Mouse (Mus musculus): Measurements from ENCODE around the gene Amz1. TPM values are rescaled to one million over a fixed set of nuclear protein-coding genes. Genes with fewer than 3 reads are reported as not detected.

The Amz1 gene
- 0.74 and 1.4 TPM in 2 replicates for polyA plus RNA-seq (2016; fragmentation: Nextera tagmentation; extraction: Ambion mirVana)

DNA sequence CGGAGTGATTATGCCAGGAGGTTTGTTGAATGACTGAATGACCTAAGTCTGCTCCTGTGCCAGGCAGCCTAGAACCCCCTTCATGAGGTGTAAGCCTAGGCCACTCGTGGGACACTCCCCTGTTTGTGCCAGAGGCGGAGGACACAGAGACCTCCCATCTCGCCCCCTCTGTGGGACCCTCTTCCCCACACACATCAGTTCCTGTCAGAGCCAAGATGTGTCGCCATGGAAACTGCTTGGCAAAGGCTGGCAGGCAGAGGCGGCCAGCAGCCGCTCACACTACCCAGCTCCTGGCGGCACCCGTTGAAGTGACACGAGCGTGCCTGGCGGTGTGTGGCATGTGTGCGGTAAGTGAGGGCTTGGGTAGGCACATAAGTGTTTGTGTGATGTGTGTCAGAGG lies at the start of gene Amz1:
TSS of gene Amz1 (plus strand) at position 306 of the 400 bp plus-strand sequence.
- no peak for ATAC-seq (ENCODE audit: insufficient number of reproducible peaks, insufficient read depth, low FRiP score, low TSS enrichment)
- no peaks in the 10 kb centered on the region for H3K27me3 ChIP-seq
- no peaks in the 10 kb centered on the region; the same call in 1 of the 2 replicates for H3K4me1 ChIP-seq
- WGBS: 83% methylated on average over 13 of the region's 13 CpGs
- no peak within 1 kb of the TSS for H3K4me3 ChIP-seq
- H3K27ac ChIP-seq: no peak within 1 kb of the TSS
- H3K9me3 ChIP-seq: no peaks in the 10 kb centered on the region
- H3K9ac ChIP-seq: no peak within 1 kb of the TSS
- no peak within 1 kb of the TSS for H3K4me2 ChIP-seq (replicated peaks)
- peaks cover 7% of the 10 kb centered on the region for H3K36me3 ChIP-seq

DNA sequence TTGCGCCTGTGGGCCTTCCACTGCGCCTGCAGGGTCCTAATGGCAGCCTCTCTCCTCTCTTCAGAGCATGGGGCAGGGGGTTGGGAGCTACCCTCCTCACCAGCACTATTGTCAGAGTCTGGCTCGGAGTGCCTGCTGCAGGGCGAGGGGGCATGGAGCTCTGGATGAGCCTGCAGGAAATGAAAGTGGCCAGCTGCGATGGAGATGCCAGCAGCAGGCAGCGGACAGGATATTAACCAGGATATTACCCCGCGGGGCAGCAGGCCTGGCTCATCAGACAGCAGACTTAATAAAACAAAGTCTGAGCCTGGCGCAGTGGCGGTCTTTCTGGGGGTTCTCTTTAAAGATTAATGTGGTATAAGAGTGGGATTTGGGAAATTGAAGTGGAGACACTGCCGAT lies 48.8 kb upstream of the Amz1 start:
- 84% methylated on average over 11 of the region's 11 CpGs for WGBS
- no peak for ATAC-seq (ENCODE audit: insufficient number of reproducible peaks, insufficient read depth, low FRiP score, low TSS enrichment)
- peaks cover 51% of the 10 kb centered on the region for H3K36me3 ChIP-seq
- no peaks in the 10 kb centered on the region for H3K27me3 ChIP-seq
- no peaks in the 10 kb centered on the region for H3K9me3 ChIP-seq
- H3K9ac ChIP-seq: no peak overlapping the region
- no peaks in the 10 kb centered on the region for H3K4me1 ChIP-seq
- H3K4me3 ChIP-seq: no peak overlapping the region
- H3K4me2 ChIP-seq (replicated peaks): no peak overlapping the region
- no peak overlapping the region for H3K27ac ChIP-seq

DNA sequence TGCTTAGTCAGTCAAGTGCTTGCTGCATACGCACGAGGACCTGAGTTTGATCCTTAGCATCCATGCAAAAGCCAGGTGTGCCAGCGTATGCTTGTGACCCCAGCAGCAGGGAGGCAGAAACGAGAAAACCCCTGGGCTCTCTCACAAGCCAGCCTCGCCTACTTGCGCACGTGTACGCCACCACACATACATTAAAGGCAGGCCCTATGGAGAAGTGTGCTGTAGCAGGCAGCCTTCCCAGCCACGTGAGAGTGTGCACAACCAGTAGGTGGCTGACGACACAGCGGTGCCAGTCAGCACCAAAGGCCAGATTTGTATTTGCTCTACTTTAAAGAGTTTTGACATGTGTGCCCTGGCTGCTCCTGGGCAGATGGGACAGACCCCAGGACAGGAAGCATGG lies 48.3 kb upstream of the Amz1 start:
- H3K4me2 ChIP-seq (replicated peaks): no peak overlapping the region
- H3K4me3 ChIP-seq: no peak overlapping the region
- H3K27me3 ChIP-seq: no peaks in the 10 kb centered on the region
- 83% methylated on average over 11 of the region's 11 CpGs for WGBS
- no peak for ATAC-seq (ENCODE audit: insufficient number of reproducible peaks, insufficient read depth, low FRiP score, low TSS enrichment)
- no peak overlapping the region for H3K9ac ChIP-seq
- H3K36me3 ChIP-seq: peaks cover 47% of the 10 kb centered on the region
- no peak overlapping the region for H3K27ac ChIP-seq
- H3K4me1 ChIP-seq: no peaks in the 10 kb centered on the region
- H3K9me3 ChIP-seq: no peaks in the 10 kb centered on the region

DNA sequence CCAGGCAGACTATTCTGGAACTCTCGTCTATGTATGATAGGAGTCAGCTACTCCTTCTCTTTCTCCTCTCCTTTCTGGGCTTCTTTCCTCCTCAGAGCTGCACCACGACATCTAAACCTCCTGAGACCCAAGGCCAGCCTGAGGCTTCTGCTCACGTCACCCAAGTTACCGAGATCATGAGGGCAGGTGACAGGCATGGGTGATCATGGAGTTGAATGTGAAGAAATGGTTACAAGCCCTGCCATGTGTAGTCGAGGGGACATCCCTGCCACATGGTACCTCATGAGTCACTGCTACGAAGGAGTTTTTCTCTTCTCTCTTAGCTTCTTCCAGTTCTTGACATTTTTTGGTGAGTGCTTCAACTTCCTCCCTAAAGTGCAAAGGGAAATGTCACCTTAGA lies 46.8 kb upstream of the Amz1 start:
- 88% methylated on average over 6 of the region's 6 CpGs for WGBS
- Histone ChIP-seq H3K27me3 (no peaks in the 10 kb centered on the region), H3K27ac (no peak overlapping the region), H3K36me3 (peaks cover 44% of the 10 kb centered on the region), H3K4me2 (replicated peaks) (no peak overlapping the region), H3K4me1 (no peaks in the 10 kb centered on the region), H3K9ac (no peak overlapping the region), H3K4me3 (no peak overlapping the region), H3K9me3 (no peaks in the 10 kb centered on the region)
- no peak for ATAC-seq (ENCODE audit: insufficient number of reproducible peaks, insufficient read depth, low FRiP score, low TSS enrichment)

DNA sequence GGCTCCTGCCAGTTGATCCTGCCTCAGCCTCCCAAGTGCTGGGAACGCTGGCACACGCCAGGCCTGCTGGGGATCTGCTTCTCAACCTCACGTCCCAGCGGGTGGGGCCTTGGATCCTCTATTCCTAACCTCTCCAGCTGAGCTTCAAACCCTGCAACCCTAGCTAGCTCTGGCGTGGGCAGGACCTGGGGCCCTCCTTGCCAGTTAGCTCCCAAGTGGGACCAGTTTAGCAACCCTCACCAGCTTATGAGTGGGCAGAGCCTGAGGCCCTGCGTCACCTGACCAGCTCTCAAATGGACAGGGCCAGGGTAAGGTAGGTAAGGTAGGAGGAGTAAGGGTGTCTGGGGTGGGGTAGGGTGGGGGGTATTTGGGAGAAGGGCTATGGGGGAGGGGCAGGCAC lies 43.9 kb upstream of the Amz1 start:
- H3K4me1 ChIP-seq: no peaks in the 10 kb centered on the region
- no peak overlapping the region for H3K9ac ChIP-seq
- no peak; the same call in 1 of the 2 replicates for ATAC-seq (ENCODE audit: insufficient number of reproducible peaks, insufficient read depth, low FRiP score, low TSS enrichment)
- peaks cover 34% of the 10 kb centered on the region for H3K36me3 ChIP-seq
- H3K4me3 ChIP-seq: no peak overlapping the region
- no peaks in the 10 kb centered on the region for H3K9me3 ChIP-seq
- H3K27me3 ChIP-seq: no peaks in the 10 kb centered on the region
- WGBS: 85% methylated on average over 6 of the region's 6 CpGs
- no peak overlapping the region for H3K4me2 ChIP-seq (replicated peaks)
- no peak overlapping the region for H3K27ac ChIP-seq

DNA sequence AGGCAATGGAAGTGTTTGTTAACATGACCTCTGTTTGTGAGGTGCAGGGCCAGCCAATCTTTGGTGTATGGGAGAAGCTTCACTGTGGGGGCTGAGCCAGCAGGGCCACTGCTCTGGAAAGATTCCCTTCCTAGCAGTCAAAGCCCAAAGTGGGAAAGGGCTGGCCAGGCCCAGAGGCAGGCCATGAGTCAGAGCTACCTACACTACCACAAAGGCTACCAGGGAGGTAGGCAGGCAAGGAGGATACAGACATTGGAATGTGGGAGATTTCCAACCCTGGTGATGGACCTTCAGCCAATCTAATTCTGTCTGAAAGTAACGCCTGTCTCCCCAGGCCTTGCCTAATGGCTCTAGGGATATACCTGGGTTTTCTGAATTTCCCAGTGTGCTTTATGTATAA lies 43.0 kb upstream of the Amz1 start:
- no peak overlapping the region for H3K27ac ChIP-seq
- H3K4me3 ChIP-seq: no peak overlapping the region
- no peaks in the 10 kb centered on the region for H3K9me3 ChIP-seq
- H3K9ac ChIP-seq: no peak overlapping the region
- no peaks in the 10 kb centered on the region for H3K4me1 ChIP-seq
- H3K4me2 ChIP-seq (replicated peaks): no peak overlapping the region
- ATAC-seq (ENCODE audit: insufficient number of reproducible peaks, insufficient read depth, low FRiP score, low TSS enrichment): no peak
- no peaks in the 10 kb centered on the region for H3K27me3 ChIP-seq
- H3K36me3 ChIP-seq: peaks cover 31% of the 10 kb centered on the region
- WGBS: 77% methylated on average over 1 of the region's 1 CpGs

DNA sequence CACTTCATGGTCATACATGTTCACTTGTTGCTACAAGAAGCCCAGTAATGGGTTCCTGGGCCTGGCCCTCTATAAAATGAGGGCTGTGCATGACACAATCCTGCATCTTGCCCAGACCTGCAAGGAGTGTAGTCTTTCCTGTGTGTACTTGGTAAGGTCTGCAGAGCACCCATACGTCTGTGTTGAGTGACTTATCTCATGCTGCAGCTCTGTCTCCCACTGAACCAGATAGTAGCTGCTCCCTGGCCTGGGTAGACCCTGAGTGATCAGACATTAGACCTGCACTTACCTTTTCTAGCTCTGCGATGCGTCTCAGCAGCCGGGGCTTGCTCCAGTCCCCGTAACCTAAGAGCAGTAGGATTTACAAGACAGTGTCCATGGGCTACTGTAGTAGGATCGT lies 41.8 kb upstream of the Amz1 start:
- WGBS: 95% methylated on average over 6 of the region's 6 CpGs
- H3K4me1 ChIP-seq: no peaks in the 10 kb centered on the region
- H3K27ac ChIP-seq: no peak overlapping the region
- no peak overlapping the region for H3K9ac ChIP-seq
- H3K4me2 ChIP-seq (replicated peaks): no peak overlapping the region
- no peaks in the 10 kb centered on the region for H3K27me3 ChIP-seq
- no peak overlapping the region for H3K4me3 ChIP-seq
- ATAC-seq (ENCODE audit: insufficient number of reproducible peaks, insufficient read depth, low FRiP score, low TSS enrichment): no peak
- H3K9me3 ChIP-seq: no peaks in the 10 kb centered on the region
- H3K36me3 ChIP-seq: peaks cover 27% of the 10 kb centered on the region

DNA sequence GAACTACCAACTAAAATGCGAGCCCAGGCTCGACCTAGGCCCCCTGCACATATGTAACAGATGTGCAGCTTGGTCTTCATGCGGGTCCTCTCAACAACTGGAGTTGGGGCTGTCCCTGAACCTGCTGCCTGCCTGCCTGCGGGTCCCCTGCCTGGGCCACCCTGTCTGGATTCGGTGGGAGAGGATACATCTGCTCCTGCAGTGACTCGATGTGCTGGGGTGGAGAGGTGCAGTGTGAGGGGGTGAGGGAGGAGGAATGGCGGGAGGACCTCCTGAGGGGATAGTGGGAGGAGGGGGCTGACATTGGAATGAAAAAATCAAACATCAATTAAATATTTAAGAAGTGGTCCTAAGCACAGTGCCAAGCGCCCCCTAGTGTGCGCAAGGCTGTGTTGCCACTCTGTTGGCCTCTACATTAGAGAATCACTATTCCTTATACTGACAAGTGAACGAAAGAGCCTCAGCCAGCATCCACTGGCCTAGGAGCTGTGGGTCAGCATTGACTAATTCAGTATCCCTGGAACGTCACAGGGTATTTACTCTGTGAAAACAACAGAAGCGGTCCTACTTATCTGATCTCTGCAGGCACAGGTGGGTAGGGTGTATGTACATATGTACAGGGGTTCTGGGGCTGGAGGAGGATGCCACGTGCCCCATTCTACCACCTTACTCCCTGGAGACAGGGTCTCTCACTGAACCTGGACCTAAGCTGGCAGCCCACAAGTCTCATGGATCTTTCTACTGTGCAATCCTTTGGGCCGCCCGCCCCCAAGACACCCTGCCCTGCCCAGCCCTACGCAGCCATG lies 39.4 kb upstream of the Amz1 start:
- Histone ChIP-seq H3K27ac (no peak overlapping the region; the same call in 1 of the 2 replicates), H3K36me3 (peaks cover 36% of the 10 kb centered on the region), H3K4me1 (no peaks in the 10 kb centered on the region), H3K4me2 (replicated peaks) (no peak overlapping the region), H3K9ac (no peak overlapping the region), H3K27me3 (no peaks in the 10 kb centered on the region), H3K9me3 (no peaks in the 10 kb centered on the region), H3K4me3 (no peak overlapping the region)
- WGBS: 66% methylated on average over 16 of the region's 16 CpGs
- peak; percentile 36; the same call in 1 of the 2 replicates for ATAC-seq (ENCODE audit: insufficient number of reproducible peaks, insufficient read depth, low FRiP score, low TSS enrichment)

DNA sequence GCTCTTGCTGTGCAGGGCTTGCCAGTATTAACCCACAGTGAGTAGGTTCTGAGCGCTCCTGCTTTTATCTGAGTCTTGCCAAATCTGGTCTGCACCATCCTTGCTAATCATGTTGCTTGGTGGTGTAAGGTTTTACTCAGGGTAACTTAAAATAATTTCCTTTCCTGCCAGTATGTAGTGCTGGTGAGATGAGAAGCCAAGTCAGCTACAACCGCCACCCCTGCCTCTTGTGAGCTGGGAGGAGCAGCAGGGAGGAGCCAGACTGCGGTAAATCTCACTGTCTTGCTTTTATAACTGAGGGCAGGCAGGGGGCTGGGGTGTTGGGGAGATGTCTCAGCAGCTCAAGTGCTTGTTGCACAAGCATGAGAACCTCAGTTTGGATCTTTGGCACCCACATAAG lies 35.5 kb upstream of the Amz1 start:
- Histone ChIP-seq H3K27ac (no peak overlapping the region), H3K9me3 (no peaks in the 10 kb centered on the region), H3K9ac (no peak overlapping the region), H3K4me2 (replicated peaks) (no peak overlapping the region), H3K27me3 (no peaks in the 10 kb centered on the region), H3K4me1 (peaks cover 5% of the 10 kb centered on the region; the same call in 1 of the 2 replicates), H3K4me3 (no peak overlapping the region), H3K36me3 (peaks cover 54% of the 10 kb centered on the region)
- no peak for ATAC-seq (ENCODE audit: insufficient number of reproducible peaks, insufficient read depth, low FRiP score, low TSS enrichment)
- WGBS: 79% methylated on average over 3 of the region's 3 CpGs

DNA sequence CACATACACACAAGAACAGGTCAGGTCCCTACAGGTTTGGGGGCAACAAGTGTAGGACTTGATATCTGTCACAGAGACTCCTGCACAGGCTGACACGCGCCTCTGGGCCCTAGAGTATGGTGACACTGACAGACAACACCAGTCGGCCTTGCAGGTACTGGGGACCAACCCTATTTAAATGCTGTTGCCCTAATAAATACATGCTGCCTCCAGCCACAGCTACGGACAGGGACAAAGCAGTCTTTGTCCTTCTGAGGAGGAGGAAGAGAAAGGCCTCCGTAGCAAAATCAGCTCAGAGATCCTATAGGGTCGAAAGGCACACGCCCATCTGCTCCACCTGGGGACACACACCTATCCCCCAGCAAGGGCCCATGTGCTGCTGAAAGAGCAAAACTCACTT lies 27.9 kb upstream of the Amz1 start:
- H3K36me3 ChIP-seq: peaks cover 57% of the 10 kb centered on the region
- H3K4me2 ChIP-seq (replicated peaks): no peak overlapping the region
- no peak overlapping the region for H3K27ac ChIP-seq
- no peak for ATAC-seq (ENCODE audit: insufficient number of reproducible peaks, insufficient read depth, low FRiP score, low TSS enrichment)
- no peaks in the 10 kb centered on the region for H3K9me3 ChIP-seq
- H3K27me3 ChIP-seq: no peaks in the 10 kb centered on the region
- no peak overlapping the region for H3K9ac ChIP-seq
- 62% methylated on average over 7 of the region's 7 CpGs for WGBS
- H3K4me3 ChIP-seq: no peak overlapping the region
- H3K4me1 ChIP-seq: peaks cover 12% of the 10 kb centered on the region

DNA sequence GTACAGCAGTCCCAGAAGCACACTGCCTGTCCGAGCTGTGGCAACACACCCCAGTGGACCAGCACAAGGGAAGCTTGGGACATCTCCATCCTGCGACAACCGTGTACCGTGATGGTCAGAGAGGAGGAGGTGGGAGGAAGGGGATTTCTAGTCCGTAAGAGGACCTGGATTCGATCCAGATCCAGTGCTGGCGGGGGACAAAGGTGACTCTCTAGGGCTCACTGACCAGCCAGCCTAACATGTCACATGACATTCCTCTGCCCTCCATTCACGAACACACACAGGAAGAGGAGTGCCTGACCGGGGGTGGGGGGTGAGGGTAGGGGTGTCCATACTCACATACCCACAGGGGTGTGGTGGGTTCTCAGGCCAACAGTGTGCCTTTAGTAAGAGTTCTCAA lies 24.2 kb upstream of the Amz1 start:
- H3K4me1 ChIP-seq: peaks cover 16% of the 10 kb centered on the region
- no peak overlapping the region for H3K27ac ChIP-seq
- 0 out of 2 replicates have a peak overlapping the region, but pooled peaks have one; percentile 15 for H3K9ac ChIP-seq
- H3K4me2 ChIP-seq (replicated peaks): no peak overlapping the region
- peaks cover 30% of the 10 kb centered on the region for H3K36me3 ChIP-seq
- H3K27me3 ChIP-seq: no peaks in the 10 kb centered on the region
- no peak overlapping the region for H3K4me3 ChIP-seq
- H3K9me3 ChIP-seq: no peaks in the 10 kb centered on the region
- ATAC-seq (ENCODE audit: insufficient number of reproducible peaks, insufficient read depth, low FRiP score, low TSS enrichment): no peak
- WGBS: 80% methylated on average over 9 of the region's 9 CpGs

DNA sequence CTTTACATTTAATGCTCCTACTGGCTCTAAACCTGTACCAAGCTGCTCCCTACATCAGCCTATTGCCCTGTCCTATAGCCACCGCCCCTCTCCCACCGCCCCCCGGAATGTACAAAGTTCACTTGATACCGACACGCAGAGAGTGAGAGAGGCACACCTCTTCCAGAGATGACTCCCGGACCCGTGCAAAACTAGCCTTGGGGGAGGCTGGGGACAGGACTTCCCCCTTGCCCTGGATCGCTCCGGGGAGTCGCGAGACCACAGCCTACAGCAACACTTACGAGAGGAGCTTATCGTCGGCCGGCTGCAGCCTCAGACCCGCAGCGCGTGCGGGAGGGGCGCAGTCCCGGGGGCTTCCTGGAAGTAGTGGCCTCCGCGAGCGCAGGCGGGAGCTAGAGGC lies 22.3 kb upstream of the Amz1 start:
- Histone ChIP-seq H3K27me3 (no peaks in the 10 kb centered on the region), H3K36me3 (peaks cover 16% of the 10 kb centered on the region), H3K9ac (peak overlapping the region; percentile 73), H3K27ac (peak overlapping the region; percentile 81), H3K9me3 (no peaks in the 10 kb centered on the region), H3K4me2 (replicated peaks) (peak overlapping the region; percentile 72), H3K4me3 (peak overlapping the region; percentile 80), H3K4me1 (peaks cover 21% of the 10 kb centered on the region)
- ATAC-seq (ENCODE audit: insufficient number of reproducible peaks, insufficient read depth, low FRiP score, low TSS enrichment): peak; percentile 2; the same call in 1 of the 2 replicates
- under 1% methylated on average over 25 of the region's 25 CpGs for WGBS

All from embryonic facial prominence, embryonic 12.5 days (tissue).